Mouse (Mus musculus): Measurements from ENCODE around the gene Rbfox1.

- TF ChIP-seq CTCF (IDR thresholded peaks at IDR 0.05; ENCODE audit: borderline replicate concordance, extremely low read depth, insufficient read depth, insufficient read length) (no peak), POLR2A (IDR thresholded peaks at IDR 0.05; ENCODE audit: borderline replicate concordance, extremely low read depth, insufficient read depth, insufficient read length, poor library complexity, severe bottlenecking) (no peak)
These were observed 1359.2 kb downstream of the Rbfox1 start for GRCm38 (mm10) chr16:7244382-7244781.

Measured in brain, embryonic 14.5 days (tissue).